Mouse (Mus musculus): ENCODE measurements around the gene Atf3. TPM values are rescaled to one million over a fixed set of nuclear protein-coding genes. Genes with fewer than 3 reads are reported as not detected.
A peak's percentile ranks its signal among the peaks of the same experiment; 100 is the strongest.

Gene Atf3
- polyA plus RNA-seq, 1 experiment: 59.6 TPM

DNA sequence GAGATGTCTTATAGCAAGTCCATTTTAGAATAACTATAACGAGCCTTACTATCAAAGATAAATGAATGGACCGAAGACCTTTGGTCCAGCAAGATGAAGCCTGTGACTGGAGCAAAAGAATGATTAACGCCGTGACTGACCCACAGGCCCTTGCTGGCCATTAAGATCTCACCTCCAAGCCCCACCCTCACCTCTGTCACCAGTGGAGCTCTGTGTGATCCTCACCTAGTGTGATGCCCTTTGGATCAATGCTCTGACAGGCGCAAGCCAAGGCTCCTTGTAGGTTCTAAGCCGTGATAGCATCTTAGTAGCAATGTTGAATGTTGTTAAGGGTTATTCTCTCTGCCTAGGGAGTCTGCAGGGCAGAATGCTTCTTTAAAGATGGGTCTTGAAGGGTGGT, 21.8 kb downstream of the Atf3 start:
- Histone ChIP-seq H3K27me3 (ENCODE audit: control insufficient read depth, insufficient read depth, insufficient read length) (peaks cover 23% of the 10 kb centered on the region), H3K4me3 (no peak overlapping the region), H3K4me2 (ENCODE audit: low read depth) (no peak overlapping the region), H3ac (ENCODE audit: control insufficient read depth, insufficient read length) (no peak overlapping the region), H3K79me2 (ENCODE audit: control insufficient read depth, insufficient read depth) (no peaks in the 10 kb centered on the region), H3K36me3 (ENCODE audit: control insufficient read depth, insufficient read depth) (no peaks in the 10 kb centered on the region)
- TF ChIP-seq MYOD1 (IDR thresholded peaks at IDR 0.05; ENCODE audit: control insufficient read depth in 1 of 3, insufficient read length in 2 of 3, low read depth in 2 of 3) (no peak), POLR2A (IDR thresholded peaks at IDR 0.05; ENCODE audit: insufficient read length, low read depth) (no peak), SRF (IDR thresholded peaks at IDR 0.05; ENCODE audit: control insufficient read depth, insufficient read length, low read depth) (no peak), REST (IDR thresholded peaks at IDR 0.05; ENCODE audit: insufficient read depth, insufficient read length) (no peak), USF1 (IDR thresholded peaks at IDR 0.05; ENCODE audit: low read depth) (no peak), MYOG (IDR thresholded peaks at IDR 0.05; ENCODE audit: control insufficient read depth in 1 of 3, insufficient read depth in 1 of 3, insufficient read length in 2 of 3, low read depth in 2 of 3) (no peak), MAX (IDR thresholded peaks at IDR 0.05; ENCODE audit: low read depth) (no peak), CEBPB (IDR thresholded peaks at IDR 0.05; ENCODE audit: insufficient read depth, poor library complexity, severe bottlenecking) (no peak), TCF12 (IDR thresholded peaks at IDR 0.05; ENCODE audit: insufficient read depth, poor library complexity, severe bottlenecking) (no peak), TCF3 (IDR thresholded peaks at IDR 0.05; ENCODE audit: insufficient read length, low read depth) (no peak)

DNA sequence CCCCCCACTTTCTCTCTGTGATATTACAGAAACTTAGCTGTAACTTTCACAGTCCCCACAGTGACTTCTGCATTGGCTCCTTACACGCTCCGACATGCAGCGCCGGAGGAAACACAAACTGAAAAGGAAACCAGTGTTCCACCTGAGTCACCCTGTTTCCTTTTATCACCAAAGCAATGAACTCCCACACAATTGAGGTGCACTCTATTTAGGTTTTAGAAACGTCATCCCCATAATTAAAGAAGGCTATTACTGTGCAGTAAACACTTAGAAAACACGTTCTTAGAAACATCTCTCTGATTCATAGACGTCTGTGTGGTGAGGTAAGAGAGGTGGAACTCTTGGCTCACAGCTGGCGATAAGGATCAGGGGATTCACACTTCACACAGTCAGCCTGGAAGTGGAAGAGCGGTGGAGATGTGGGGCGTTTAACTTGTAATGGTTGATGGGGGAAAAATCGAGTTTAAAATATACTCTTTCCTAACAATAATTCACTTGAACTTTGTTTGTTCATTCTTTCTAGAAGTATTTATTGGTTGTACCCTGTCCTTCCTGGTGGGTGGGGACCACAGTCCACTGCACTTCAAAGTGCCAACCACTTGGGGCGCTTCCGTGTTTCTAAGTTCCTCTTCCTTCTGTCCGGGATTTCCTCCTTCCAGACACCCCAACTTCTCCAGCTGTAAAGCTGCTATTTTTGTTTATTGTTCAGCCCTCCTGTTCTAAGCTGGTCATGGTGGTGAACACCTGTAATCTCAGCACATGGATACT, 24.0 kb downstream of the Atf3 start:
- TF ChIP-seq POLR2A (IDR thresholded peaks at IDR 0.05; ENCODE audit: insufficient read length, low read depth) (no peak), REST (IDR thresholded peaks at IDR 0.05; ENCODE audit: insufficient read depth, insufficient read length) (no peak), SRF (IDR thresholded peaks at IDR 0.05; ENCODE audit: control insufficient read depth, insufficient read length, low read depth) (no peak), POLR2AphosphoS2 (IDR thresholded peaks at IDR 0.05; ENCODE audit: insufficient read length, low read depth) (no peak), MYOG (IDR thresholded peaks at IDR 0.05; ENCODE audit: control insufficient read depth in 1 of 3, insufficient read depth in 1 of 3, insufficient read length in 2 of 3, low read depth in 2 of 3) (no peak), MYOD1 (IDR thresholded peaks at IDR 0.05; ENCODE audit: control insufficient read depth in 1 of 3, insufficient read length in 2 of 3, low read depth in 2 of 3) (no peak), TCF12 (IDR thresholded peaks at IDR 0.05; ENCODE audit: insufficient read depth, poor library complexity, severe bottlenecking) (no peak), E2F4 (IDR thresholded peaks at IDR 0.05; ENCODE audit: insufficient read depth) (no peak), TCF3 (IDR thresholded peaks at IDR 0.05; ENCODE audit: insufficient read length, low read depth) (no peak), MAX (IDR thresholded peaks at IDR 0.05; ENCODE audit: low read depth) (no peak), CEBPB (IDR thresholded peaks at IDR 0.05; ENCODE audit: insufficient read depth, poor library complexity, severe bottlenecking) (no peak), USF1 (IDR thresholded peaks at IDR 0.05; ENCODE audit: low read depth) (no peak)
- Histone ChIP-seq H3K27me3 (ENCODE audit: control insufficient read depth, insufficient read depth, insufficient read length) (peaks cover 16% of the 10 kb centered on the region), H3K4me3 (no peak overlapping the region), H3K36me3 (ENCODE audit: control insufficient read depth, insufficient read depth) (no peaks in the 10 kb centered on the region), H3ac (ENCODE audit: control insufficient read depth, insufficient read length) (no peak overlapping the region), H3K79me2 (ENCODE audit: control insufficient read depth, insufficient read depth) (no peaks in the 10 kb centered on the region), H3K4me2 (ENCODE audit: low read depth) (peak overlapping the region; percentile 3)

DNA sequence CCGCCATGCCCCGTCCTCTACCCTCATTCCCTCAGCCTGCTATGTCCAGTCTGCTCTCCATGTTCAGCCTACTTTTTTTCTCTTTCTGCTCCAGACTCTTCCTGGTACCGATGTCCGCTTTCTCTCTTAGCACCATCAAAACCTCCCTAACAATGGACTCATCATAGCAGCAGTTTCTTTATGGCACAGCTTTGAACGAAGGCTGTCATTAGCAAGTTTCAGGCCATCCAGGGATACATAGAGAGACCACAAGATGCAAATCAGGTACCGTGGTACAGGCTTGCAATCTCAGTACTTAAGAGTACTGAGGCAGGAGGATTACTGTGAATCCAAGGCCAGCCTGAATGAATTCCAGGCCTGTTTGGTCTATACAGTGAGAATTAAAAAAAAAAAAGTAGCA, 25.1 kb downstream of the Atf3 start:
- H3K36me3 ChIP-seq (ENCODE audit: control insufficient read depth, insufficient read depth): no peaks in the 10 kb centered on the region
- H3K4me2 ChIP-seq (ENCODE audit: low read depth): no peak overlapping the region
- no peak overlapping the region for H3K4me3 ChIP-seq
- no peak for TF ChIP-seq CEBPB (IDR thresholded peaks at IDR 0.05; ENCODE audit: insufficient read depth, poor library complexity, severe bottlenecking)
- no peak for TF ChIP-seq USF1 (IDR thresholded peaks at IDR 0.05; ENCODE audit: low read depth)
- no peak overlapping the region for H3ac ChIP-seq (ENCODE audit: control insufficient read depth, insufficient read length)
- no peaks in the 10 kb centered on the region for H3K79me2 ChIP-seq (ENCODE audit: control insufficient read depth, insufficient read depth)
- peaks cover 18% of the 10 kb centered on the region for H3K27me3 ChIP-seq (ENCODE audit: control insufficient read depth, insufficient read depth, insufficient read length)

DNA sequence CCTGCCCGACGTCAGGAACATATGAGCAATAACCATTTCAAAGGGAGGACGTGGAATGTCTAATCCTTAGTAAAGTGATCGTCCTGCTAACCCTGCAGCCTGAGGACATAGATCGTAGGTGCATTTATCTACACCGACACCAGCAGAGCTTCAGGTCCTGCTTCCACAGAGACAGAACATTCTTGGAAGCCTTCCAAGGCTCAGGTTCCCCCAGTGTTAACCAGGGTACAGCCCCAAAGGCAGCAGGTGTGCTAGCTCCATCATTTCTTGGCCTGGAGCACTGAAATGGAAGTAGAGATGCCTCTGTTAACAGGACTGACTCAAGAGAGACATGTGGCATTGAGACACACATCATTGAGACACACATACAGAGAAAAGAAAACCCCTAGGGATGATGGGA, 25.6 kb downstream of the Atf3 start:
- TF ChIP-seq POLR2AphosphoS2 (IDR thresholded peaks at IDR 0.05; ENCODE audit: insufficient read length, low read depth) (no peak), E2F4 (IDR thresholded peaks at IDR 0.05; ENCODE audit: insufficient read depth) (no peak), SRF (IDR thresholded peaks at IDR 0.05; ENCODE audit: control insufficient read depth, insufficient read length, low read depth) (no peak), MYOD1 (IDR thresholded peaks at IDR 0.05; ENCODE audit: control insufficient read depth in 1 of 3, insufficient read length in 2 of 3, low read depth in 2 of 3) (no peak), CEBPB (IDR thresholded peaks at IDR 0.05; ENCODE audit: insufficient read depth, poor library complexity, severe bottlenecking) (no peak), MAX (IDR thresholded peaks at IDR 0.05; ENCODE audit: low read depth) (no peak), USF1 (IDR thresholded peaks at IDR 0.05; ENCODE audit: low read depth) (no peak), TCF3 (IDR thresholded peaks at IDR 0.05; ENCODE audit: insufficient read length, low read depth) (no peak)
- H3K4me3 ChIP-seq: no peak overlapping the region
- H3K27me3 ChIP-seq (ENCODE audit: control insufficient read depth, insufficient read depth, insufficient read length): peaks cover 18% of the 10 kb centered on the region
- no peaks in the 10 kb centered on the region for H3K79me2 ChIP-seq (ENCODE audit: control insufficient read depth, insufficient read depth)
- H3ac ChIP-seq (ENCODE audit: control insufficient read depth, insufficient read length): no peak overlapping the region
- H3K4me2 ChIP-seq (ENCODE audit: low read depth): no peak overlapping the region
- no peaks in the 10 kb centered on the region for H3K36me3 ChIP-seq (ENCODE audit: control insufficient read depth, insufficient read depth)

DNA sequence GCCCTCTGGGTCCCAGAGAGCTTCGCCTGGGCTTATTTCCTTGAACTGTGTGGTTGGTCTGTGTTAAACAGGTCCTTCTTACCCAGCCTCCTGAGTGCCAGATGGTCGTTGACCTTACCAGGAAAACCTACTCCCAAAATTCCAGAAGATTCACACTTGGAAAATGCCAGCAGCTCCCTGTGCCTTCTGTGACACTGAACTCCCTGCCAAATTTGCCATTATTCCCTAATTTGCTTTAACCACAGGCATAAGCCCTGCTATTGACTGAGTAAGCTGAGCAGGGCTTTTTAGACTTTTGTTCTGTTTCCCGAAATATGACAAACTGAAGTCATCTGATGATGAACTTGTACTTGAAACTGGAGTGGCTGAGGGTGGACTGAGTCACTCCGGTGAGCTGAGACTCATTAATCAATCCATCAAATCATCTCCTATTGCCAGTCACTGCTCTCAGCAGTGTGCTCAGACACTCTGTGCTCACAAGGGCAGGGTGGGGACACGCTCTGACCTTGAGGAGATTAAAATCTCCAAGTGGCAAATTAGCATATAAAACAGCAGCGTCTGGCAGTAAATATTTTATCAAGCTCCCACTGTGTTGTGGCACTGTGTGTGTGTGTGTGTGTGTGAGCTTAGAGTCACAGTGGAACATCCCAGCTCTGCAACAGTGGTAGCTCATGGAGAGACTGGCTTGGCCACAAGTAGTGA, 28.0 kb downstream of the Atf3 start:
- Histone ChIP-seq H3K36me3 (ENCODE audit: control insufficient read depth, insufficient read depth) (no peaks in the 10 kb centered on the region), H3K27me3 (ENCODE audit: control insufficient read depth, insufficient read depth, insufficient read length) (peaks cover 26% of the 10 kb centered on the region), H3K4me2 (ENCODE audit: low read depth) (peak overlapping the region; percentile 1), H3K79me2 (ENCODE audit: control insufficient read depth, insufficient read depth) (no peaks in the 10 kb centered on the region), H3ac (ENCODE audit: control insufficient read depth, insufficient read length) (no peak overlapping the region), H3K4me3 (no peak overlapping the region)
- TF ChIP-seq POLR2AphosphoS2 (IDR thresholded peaks at IDR 0.05; ENCODE audit: insufficient read length, low read depth): no peak
- no peak for TF ChIP-seq CEBPB (IDR thresholded peaks at IDR 0.05; ENCODE audit: insufficient read depth, poor library complexity, severe bottlenecking)
- TF ChIP-seq REST (IDR thresholded peaks at IDR 0.05; ENCODE audit: insufficient read depth, insufficient read length): no peak
- TF ChIP-seq MYOD1 (IDR thresholded peaks at IDR 0.05; ENCODE audit: control insufficient read depth in 1 of 3, insufficient read length in 2 of 3, low read depth in 2 of 3): no peak
- TF ChIP-seq MYOG (IDR thresholded peaks at IDR 0.05; ENCODE audit: control insufficient read depth in 1 of 3, insufficient read depth in 1 of 3, insufficient read length in 2 of 3, low read depth in 2 of 3): no peak
- TF ChIP-seq MAX (IDR thresholded peaks at IDR 0.05; ENCODE audit: low read depth): no peak
